Mouse (Mus musculus): ENCODE measurements around the gene Galnt2. TPM values are rescaled to one million over a fixed set of nuclear protein-coding genes. Genes with fewer than 3 reads are reported as not detected.

Gene Galnt2
- polyA plus RNA-seq, 1 experiment: 11.5 TPM

- TF ChIP-seq CTCF (IDR thresholded peaks at IDR 0.05; ENCODE audit: control insufficient read depth, insufficient read depth, low read length) (no peak), POLR2A (IDR thresholded peaks at IDR 0.05; ENCODE audit: borderline replicate concordance, control insufficient read depth, low read depth, low read length) (no peak)
- Histone ChIP-seq H3K27ac (ENCODE audit: control insufficient read depth, insufficient read depth, low read depth, low read length, poor library complexity) (no peak overlapping the region), H3K4me3 (replicated peaks; ENCODE audit: control insufficient read depth, low read depth, low read length) (no peak overlapping the region), H3K4me1 (ENCODE audit: control insufficient read depth, insufficient read depth, low read length) (peaks cover 10% of the 10 kb centered on the region)
- WGBS: 89% methylated on average over 2 of the region's 2 CpGs
Measured at GRCm38 (mm10) chr8:124265130-124265529, 33.9 kb downstream of the Galnt2 start.

GRCm38 (mm10) chr8:124265798-124266197 lies 34.6 kb downstream of the Galnt2 start:
- 43% methylated on average over 8 of the region's 8 CpGs for WGBS
- TF ChIP-seq POLR2A (IDR thresholded peaks at IDR 0.05; ENCODE audit: borderline replicate concordance, control insufficient read depth, low read depth, low read length) (0 out of 2 replicates have a peak, but pooled peaks have one; percentile 31), CTCF (IDR thresholded peaks at IDR 0.05; ENCODE audit: control insufficient read depth, insufficient read depth, low read length) (no peak)
- H3K27ac ChIP-seq (ENCODE audit: control insufficient read depth, insufficient read depth, low read depth, low read length, poor library complexity): no peak overlapping the region
- peaks cover 10% of the 10 kb centered on the region for H3K4me1 ChIP-seq (ENCODE audit: control insufficient read depth, insufficient read depth, low read length)
- no peak overlapping the region for H3K4me3 ChIP-seq (replicated peaks; ENCODE audit: control insufficient read depth, low read depth, low read length)

- Histone ChIP-seq H3K4me3 (replicated peaks; ENCODE audit: control insufficient read depth, low read depth, low read length) (no peak overlapping the region), H3K4me1 (ENCODE audit: control insufficient read depth, insufficient read depth, low read length) (peaks cover 12% of the 10 kb centered on the region), H3K27ac (ENCODE audit: control insufficient read depth, insufficient read depth, low read depth, low read length, poor library complexity) (no peak overlapping the region)
- TF ChIP-seq POLR2A (IDR thresholded peaks at IDR 0.05; ENCODE audit: borderline replicate concordance, control insufficient read depth, low read depth, low read length) (no peak), CTCF (IDR thresholded peaks at IDR 0.05; ENCODE audit: control insufficient read depth, insufficient read depth, low read length) (no peak)
- WGBS: 70% methylated on average over 4 of the region's 4 CpGs
Measured at GRCm38 (mm10) chr8:124267206-124267605, 36.0 kb downstream of the Galnt2 start.

- no peak for TF ChIP-seq CTCF (IDR thresholded peaks at IDR 0.05; ENCODE audit: control insufficient read depth, insufficient read depth, low read length)
- no peak for TF ChIP-seq POLR2A (IDR thresholded peaks at IDR 0.05; ENCODE audit: borderline replicate concordance, control insufficient read depth, low read depth, low read length)
- WGBS: 82% methylated on average over 6 of the region's 6 CpGs
- peaks cover 21% of the 10 kb centered on the region for H3K4me1 ChIP-seq (ENCODE audit: control insufficient read depth, insufficient read depth, low read length)
- H3K27ac ChIP-seq (ENCODE audit: control insufficient read depth, insufficient read depth, low read depth, low read length, poor library complexity): no peak overlapping the region
- H3K4me3 ChIP-seq (replicated peaks; ENCODE audit: control insufficient read depth, low read depth, low read length): no peak overlapping the region
Measured at GRCm38 (mm10) chr8:124270504-124270903, 39.3 kb downstream of the Galnt2 start.

- peak overlapping the region; percentile 32; the same call in 1 of the 2 replicates for H3K27ac ChIP-seq (ENCODE audit: control insufficient read depth, insufficient read depth, low read depth, low read length, poor library complexity)
- peaks cover 19% of the 10 kb centered on the region for H3K4me1 ChIP-seq (ENCODE audit: control insufficient read depth, insufficient read depth, low read length)
- no peak for TF ChIP-seq POLR2A (IDR thresholded peaks at IDR 0.05; ENCODE audit: borderline replicate concordance, control insufficient read depth, low read depth, low read length)
- no peak for TF ChIP-seq CTCF (IDR thresholded peaks at IDR 0.05; ENCODE audit: control insufficient read depth, insufficient read depth, low read length)
- no peak overlapping the region for H3K4me3 ChIP-seq (replicated peaks; ENCODE audit: control insufficient read depth, low read depth, low read length)
- WGBS: 40% methylated on average over 11 of the region's 11 CpGs
Measured at GRCm38 (mm10) chr8:124270904-124271303, 39.7 kb downstream of the Galnt2 start.

GRCm38 (mm10) chr8:124271518-124271917 lies 40.3 kb downstream of the Galnt2 start:
- Histone ChIP-seq H3K27ac (ENCODE audit: control insufficient read depth, insufficient read depth, low read depth, low read length, poor library complexity) (peak overlapping the region; percentile 75), H3K4me3 (replicated peaks; ENCODE audit: control insufficient read depth, low read depth, low read length) (no peak overlapping the region), H3K4me1 (ENCODE audit: control insufficient read depth, insufficient read depth, low read length) (peaks cover 19% of the 10 kb centered on the region)
- 9% methylated on average over 12 of the region's 12 CpGs for WGBS
- no peak for TF ChIP-seq CTCF (IDR thresholded peaks at IDR 0.05; ENCODE audit: control insufficient read depth, insufficient read depth, low read length)
- TF ChIP-seq POLR2A (IDR thresholded peaks at IDR 0.05; ENCODE audit: borderline replicate concordance, control insufficient read depth, low read depth, low read length): no peak

GRCm38 (mm10) chr8:124272792-124273191 lies 41.6 kb downstream of the Galnt2 start:
- Histone ChIP-seq H3K4me1 (ENCODE audit: control insufficient read depth, insufficient read depth, low read length) (peaks cover 19% of the 10 kb centered on the region), H3K4me3 (replicated peaks; ENCODE audit: control insufficient read depth, low read depth, low read length) (no peak overlapping the region), H3K27ac (ENCODE audit: control insufficient read depth, insufficient read depth, low read depth, low read length, poor library complexity) (peak overlapping the region; percentile 68)
- WGBS: 47% methylated on average over 3 of the region's 3 CpGs
- no peak for TF ChIP-seq CTCF (IDR thresholded peaks at IDR 0.05; ENCODE audit: control insufficient read depth, insufficient read depth, low read length)
- no peak for TF ChIP-seq POLR2A (IDR thresholded peaks at IDR 0.05; ENCODE audit: borderline replicate concordance, control insufficient read depth, low read depth, low read length)

GRCm38 (mm10) chr8:124273606-124274218 lies 42.5 kb downstream of the Galnt2 start:
- TF ChIP-seq POLR2A (IDR thresholded peaks at IDR 0.05; ENCODE audit: borderline replicate concordance, control insufficient read depth, low read depth, low read length) (0 out of 2 replicates have a peak, but pooled peaks have one; percentile 23), CTCF (IDR thresholded peaks at IDR 0.05; ENCODE audit: control insufficient read depth, insufficient read depth, low read length) (no peak)
- Histone ChIP-seq H3K4me1 (ENCODE audit: control insufficient read depth, insufficient read depth, low read length) (peaks cover 19% of the 10 kb centered on the region), H3K4me3 (replicated peaks; ENCODE audit: control insufficient read depth, low read depth, low read length) (no peak overlapping the region), H3K27ac (ENCODE audit: control insufficient read depth, insufficient read depth, low read depth, low read length, poor library complexity) (peak overlapping the region; percentile 68)
- WGBS: 12% methylated on average over 8 of the region's 8 CpGs

Data from bone marrow, adult 2 months (tissue).